Mouse (Mus musculus): ENCODE data around the gene Mcee. TPM values are rescaled to one million over a fixed set of nuclear protein-coding genes. Genes with fewer than 3 reads are reported as not detected.

Mcee gene
- polyA plus RNA-seq (2017; shearing (Covaris generic)): 10 to 100 TPM; 16.9 to 22.8 TPM

GRCm38 (mm10) chr7:64392122-64392818, at the start of gene Mcee, which contains the start of gene Mphosph10:
Gene Mcee, plus strand, starts transcription at chr7:64392607.
Gene Mphosph10, minus strand, starts transcription at chr7:64392268.

GRCm38 (mm10) chr7:64373830-64374562, 18.4 kb upstream of the Mcee start, which contains the start of gene Fan1:
Gene Fan1, minus strand, starts transcription at chr7:64374095.

Other genes starting within 250 kb of the Mcee start
- 1 to 10 TPM; 3.2 to 3.9 TPM for gene Trpm1, start 238.8 kb upstream of the Mcee start, polyA plus RNA-seq (2017; shearing (Covaris generic))
- 10 to 100 TPM in 1 of 2 experiments, 1 to 10 TPM in 1; 9.6 to 12.6 TPM for gene Mtmr10, start 105.0 kb upstream of the Mcee start, polyA plus RNA-seq (2017; shearing (Covaris generic))
- gene Fan1, start 18.5 kb upstream of the Mcee start, polyA plus RNA-seq (2017; shearing (Covaris generic)): 1 to 10 TPM; 8.4 to 9.7 TPM
- 10 to 100 TPM; 41.8 to 50.7 TPM for gene Mphosph10, start 339 bp upstream of the Mcee start, polyA plus RNA-seq (2017; shearing (Covaris generic))
- gene Apba2, start 109.1 kb downstream of the Mcee start, polyA plus RNA-seq (2017; shearing (Covaris generic)): not detected